Mouse (Mus musculus) common myeloid progenitor, adult 5-6 weeks (primary cell): Measurements from ENCODE around the gene Snrpc. TPM values are rescaled to one million over a fixed set of nuclear protein-coding genes. Genes with fewer than 3 reads are reported as not detected.

Source experiments
- ATAC-seq: replicated peaks from 2 replicates; pipeline ENCODE4 v1.8.0; 2016; ENCODE audit warnings: low read depth, mild to moderate bottlenecking, moderate TSS enrichment, inconsistent platforms; ENCODE audit not compliant: poor library complexity, severe bottlenecking
- total RNA-seq: library from RNA; stranded (forward); fragments of 200-1000, 187-1606 nt; gene quantifications from 2 replicates; pipeline ENCODE4 v1.2.3, GENCODE M21; 2017

Gene Snrpc
- total RNA-seq, 1 experiment from 2014 or later: 132 TPM

DNA sequence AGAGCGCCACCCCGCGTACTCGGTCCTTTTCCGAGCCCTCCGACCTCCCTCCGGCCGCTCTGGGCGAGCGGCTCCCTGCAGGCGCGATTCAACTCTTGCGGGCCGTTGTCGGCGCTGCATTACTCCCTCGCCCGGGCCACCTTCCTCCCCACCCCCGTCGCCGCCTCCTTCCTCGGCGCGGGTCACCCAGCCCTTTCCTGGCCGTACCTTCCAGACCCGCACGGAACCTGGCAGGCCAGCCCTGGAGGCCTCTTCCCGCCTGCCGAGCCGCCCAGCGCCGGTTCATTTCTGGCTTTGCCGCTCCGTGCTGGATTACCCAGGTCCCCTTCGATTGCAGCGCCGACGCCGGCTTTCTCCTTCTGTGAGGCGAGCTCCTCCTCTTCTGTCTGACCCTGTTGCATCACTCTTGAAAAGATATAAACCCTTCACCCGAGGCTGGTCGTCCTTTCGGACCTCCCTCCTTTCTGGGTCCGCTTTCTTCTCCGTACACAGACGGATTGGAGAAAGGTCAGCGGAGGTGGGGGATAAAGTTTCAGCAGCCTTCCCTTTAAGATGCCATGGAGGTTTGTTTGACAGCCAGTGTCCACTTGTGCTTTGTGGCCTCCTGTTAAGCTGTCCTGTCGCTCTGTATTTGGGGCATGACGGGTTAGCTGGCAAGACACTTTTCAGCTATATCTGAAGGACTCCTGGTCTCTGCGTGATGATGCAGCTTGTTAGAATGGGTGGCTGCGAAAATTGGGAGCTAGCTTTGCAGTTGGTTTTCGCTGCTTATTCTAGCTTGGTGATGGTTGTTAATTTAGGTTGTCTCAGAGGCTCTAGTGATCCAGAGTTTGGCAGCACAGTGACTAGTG is 19.1 kb downstream of the Snrpc start:
- peak; percentile 41 for ATAC-seq

DNA sequence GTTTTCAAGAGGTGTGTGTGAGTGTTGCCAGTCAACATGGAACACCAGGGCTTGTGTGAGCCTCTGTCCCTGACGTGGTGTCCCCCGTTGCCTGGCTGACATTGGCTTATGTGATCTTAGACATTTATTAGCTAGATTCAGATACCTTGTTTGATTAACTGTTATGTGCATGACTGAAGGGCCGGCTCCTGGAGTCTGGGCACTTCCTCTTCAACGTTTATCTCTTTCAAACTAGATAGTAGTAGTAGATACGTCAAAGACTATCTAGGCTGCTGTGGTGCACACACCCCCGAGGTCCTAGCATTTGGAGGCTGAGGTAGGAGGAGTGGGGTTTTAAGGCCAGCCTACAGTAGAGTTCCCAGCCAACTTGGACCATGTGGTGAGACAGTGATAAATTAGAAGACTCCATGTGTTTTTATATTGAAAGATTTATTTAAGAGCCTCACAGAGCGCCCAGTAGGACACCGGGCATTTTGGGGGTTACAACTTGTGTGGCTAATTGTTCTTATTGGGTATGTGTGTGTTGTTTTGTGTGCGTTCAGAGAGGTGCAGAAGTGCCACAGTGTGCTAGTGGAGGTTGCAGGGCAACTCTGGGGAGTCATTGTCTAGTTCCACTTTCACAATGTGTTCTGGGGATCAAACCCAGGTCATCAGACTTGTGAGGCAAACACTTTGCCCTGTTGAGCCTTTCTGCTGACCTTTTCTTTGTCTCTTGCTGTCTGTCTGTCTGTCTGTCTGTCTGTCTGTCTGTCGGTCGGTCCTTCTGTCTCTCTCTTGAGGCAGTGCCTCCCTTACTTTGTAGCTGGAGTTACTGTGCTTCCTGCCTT is 19.9 kb downstream of the Snrpc start:
- peak; percentile 24; the same call in 1 of the 2 replicates for ATAC-seq

- ATAC-seq: peak; percentile 23; the same call in 1 of the 2 replicates
Measured at GRCm38 (mm10) chr17:27859131-27859530, 21.2 kb downstream of the Snrpc start.

DNA sequence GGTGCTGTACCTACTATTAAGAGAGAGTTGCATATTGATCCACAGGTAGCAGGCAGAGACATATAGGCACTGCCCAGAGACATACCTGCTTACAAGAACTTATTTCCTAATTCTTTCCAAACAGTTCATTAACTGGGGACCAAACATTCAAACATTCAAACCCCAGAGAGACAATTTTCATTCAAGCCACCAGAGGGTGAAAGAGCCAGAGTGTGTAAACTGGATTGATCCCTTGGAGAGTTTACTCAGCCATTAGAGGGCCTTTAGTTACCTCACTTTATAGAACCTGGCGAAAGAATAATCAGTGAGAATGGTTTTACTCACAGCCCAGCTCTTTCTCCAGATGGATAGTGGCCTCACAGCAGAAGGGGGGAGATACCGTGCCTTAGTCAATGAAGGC is 27.5 kb downstream of the Snrpc start:
- ATAC-seq: no peak

- no peak for ATAC-seq
Measured at GRCm38 (mm10) chr17:27866737-27867136, 28.8 kb downstream of the Snrpc start.

DNA sequence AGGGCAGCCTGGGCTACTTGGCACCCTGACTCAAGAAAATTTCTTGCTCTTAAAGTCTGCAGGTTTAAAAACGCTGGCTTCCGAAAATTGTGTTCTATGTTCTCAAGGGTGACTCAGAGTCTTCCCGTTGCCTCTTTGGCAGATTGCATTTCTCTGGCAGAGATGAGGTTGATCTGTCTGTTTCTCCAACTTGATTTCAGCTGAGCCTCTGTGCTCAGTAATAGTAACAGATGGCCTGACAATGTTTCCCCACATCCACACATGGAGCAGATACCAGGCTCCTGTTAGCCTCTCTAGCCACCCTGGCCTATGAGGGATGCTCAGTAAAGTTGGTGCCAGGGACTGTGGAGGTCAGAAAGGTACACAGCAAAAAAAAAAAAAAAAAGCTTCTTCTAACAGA is 33.9 kb downstream of the Snrpc start:
- ATAC-seq: no peak

- ATAC-seq: no peak
Measured at GRCm38 (mm10) chr17:27873583-27873982, 35.6 kb downstream of the Snrpc start.

GRCm38 (mm10) chr17:27874510-27874909 is 36.6 kb downstream of the Snrpc start:
- peak; percentile 52; the same call in 1 of the 2 replicates for ATAC-seq

GRCm38 (mm10) chr17:27881518-27881917 is 43.6 kb downstream of the Snrpc start:
- peak; percentile 18; the same call in 1 of the 2 replicates for ATAC-seq

DNA sequence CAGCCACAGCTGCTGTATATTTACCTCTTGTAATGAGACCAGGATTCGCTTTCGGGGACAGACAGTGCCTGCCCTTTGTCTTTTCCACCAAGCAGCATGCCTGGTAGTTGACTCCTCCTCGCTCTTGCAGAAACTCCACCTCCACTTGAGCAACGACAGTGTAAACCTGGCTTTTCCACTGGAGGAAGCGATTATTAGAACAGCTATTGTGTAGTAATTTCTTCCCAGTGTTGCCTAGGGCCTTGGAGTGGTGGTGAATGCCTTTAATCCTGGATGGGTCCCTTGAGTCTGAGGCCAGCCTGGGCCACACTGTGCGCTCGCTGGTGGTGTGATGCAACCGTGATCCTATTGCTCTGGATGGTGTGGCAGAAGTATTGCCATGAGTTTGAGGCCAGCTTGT is 45.2 kb downstream of the Snrpc start:
- no peak for ATAC-seq

DNA sequence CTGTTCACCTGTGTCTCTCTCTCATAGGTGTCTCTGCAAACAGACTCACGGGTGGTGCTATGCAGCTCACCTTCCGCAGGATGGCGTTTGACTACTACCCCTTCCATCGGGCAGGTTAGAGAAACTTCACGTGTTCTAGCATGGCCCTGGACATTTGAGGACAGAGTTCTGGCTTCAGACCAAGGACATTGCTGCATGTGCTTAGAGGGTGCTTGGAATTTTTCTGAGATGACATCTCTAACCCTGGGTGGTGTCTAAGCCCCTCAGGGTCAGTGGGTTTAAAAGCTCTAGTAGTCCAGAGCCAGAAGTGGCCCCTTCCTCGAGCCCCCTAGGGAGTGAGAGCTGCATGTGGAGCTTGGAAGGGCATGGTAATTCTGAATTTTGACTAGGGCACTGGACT is 46.0 kb downstream of the Snrpc start:
- no peak for ATAC-seq

- no peak for ATAC-seq
Measured at GRCm38 (mm10) chr17:27886499-27887210, 48.7 kb downstream of the Snrpc start.

Other genes starting within 250 kb of the Snrpc start
- 113 TPM in 2 replicates for gene Nudt3, start 214.7 kb upstream of the Snrpc start, total RNA-seq
- not detected in 2 replicates for gene RPS10-NUDT3, start 202.9 kb upstream of the Snrpc start, total RNA-seq
- 2,180 and 2,411 TPM in 2 replicates for gene Rps10, start 201.5 kb upstream of the Snrpc start, total RNA-seq
- gene Pacsin1, start 182.6 kb upstream of the Snrpc start, total RNA-seq: not detected in 2 replicates
- not detected in 2 replicates for gene Spdef, start 109.2 kb upstream of the Snrpc start, total RNA-seq
- 59.1 and 69.4 TPM in 2 replicates for gene D17Wsu92e, start 17.5 kb upstream of the Snrpc start, total RNA-seq
- 10.5 and 13.1 TPM in 2 replicates for gene Uhrf1bp1, start 18.3 kb downstream of the Snrpc start, total RNA-seq
- 28.7 and 40.5 TPM in 2 replicates for gene Anks1, start 71.2 kb downstream of the Snrpc start, total RNA-seq
- 29.2 and 35.7 TPM in 2 replicates for gene Taf11, start 71.7 kb downstream of the Snrpc start, total RNA-seq
- 2.2 TPM in 1 of 2 replicates, not detected in the other for gene Tcp11, start 242.5 kb downstream of the Snrpc start, total RNA-seq